Mouse (Mus musculus): ENCODE measurements around the gene Chd2.

Chd2 gene

GRCm38 (mm10) chr7:73537634-73538423, 3.8 kb downstream of the Chd2 start:
- TF ChIP-seq GATA4 (IDR thresholded peaks at IDR 0.05; ENCODE audit: insufficient replicate concordance, low read length), result peak; percentile 73; the same call in 1 of the 2 replicates

- TF ChIP-seq GATA4 (IDR thresholded peaks at IDR 0.05; ENCODE audit: insufficient replicate concordance, low read length), result no peak
These were observed 4.4 kb downstream of the Chd2 start for GRCm38 (mm10) chr7:73537228-73537627.

- no peak for TF ChIP-seq GATA4 (IDR thresholded peaks at IDR 0.05; ENCODE audit: insufficient replicate concordance, low read length)
These were observed 5.1 kb downstream of the Chd2 start for GRCm38 (mm10) chr7:73536579-73536978.

GRCm38 (mm10) chr7:73535861-73536200, 5.8 kb downstream of the Chd2 start:
- no peak for TF ChIP-seq GATA4 (IDR thresholded peaks at IDR 0.05; ENCODE audit: insufficient replicate concordance, low read length)

- no peak for TF ChIP-seq GATA4 (IDR thresholded peaks at IDR 0.05; ENCODE audit: insufficient replicate concordance, low read length)
These were observed 6.4 kb downstream of the Chd2 start for GRCm38 (mm10) chr7:73534937-73535860.

- TF ChIP-seq GATA4 (IDR thresholded peaks at IDR 0.05; ENCODE audit: insufficient replicate concordance, low read length), result no peak
These were observed 8.2 kb downstream of the Chd2 start for GRCm38 (mm10) chr7:73533457-73533856.

- TF ChIP-seq GATA4 (IDR thresholded peaks at IDR 0.05; ENCODE audit: insufficient replicate concordance, low read length), result no peak
These were observed 8.7 kb downstream of the Chd2 start for GRCm38 (mm10) chr7:73532916-73533315.

- TF ChIP-seq GATA4 (IDR thresholded peaks at IDR 0.05; ENCODE audit: insufficient replicate concordance, low read length), result no peak
These were observed 9.5 kb downstream of the Chd2 start for GRCm38 (mm10) chr7:73532139-73532538.

GRCm38 (mm10) chr7:73531506-73532093, 10.0 kb downstream of the Chd2 start:
- no peak for TF ChIP-seq GATA4 (IDR thresholded peaks at IDR 0.05; ENCODE audit: insufficient replicate concordance, low read length)

GRCm38 (mm10) chr7:73530846-73531245, 10.8 kb downstream of the Chd2 start:
- no peak for TF ChIP-seq GATA4 (IDR thresholded peaks at IDR 0.05; ENCODE audit: insufficient replicate concordance, low read length)

GRCm38 (mm10) chr7:73530164-73530563, 11.5 kb downstream of the Chd2 start:
- TF ChIP-seq GATA4 (IDR thresholded peaks at IDR 0.05; ENCODE audit: insufficient replicate concordance, low read length), result no peak

- TF ChIP-seq GATA4 (IDR thresholded peaks at IDR 0.05; ENCODE audit: insufficient replicate concordance, low read length), result no peak
These were observed 12.4 kb downstream of the Chd2 start for GRCm38 (mm10) chr7:73529261-73529660.

GRCm38 (mm10) chr7:73527225-73527624, 14.4 kb downstream of the Chd2 start:
- TF ChIP-seq GATA4 (IDR thresholded peaks at IDR 0.05; ENCODE audit: insufficient replicate concordance, low read length), result no peak

- no peak for TF ChIP-seq GATA4 (IDR thresholded peaks at IDR 0.05; ENCODE audit: insufficient replicate concordance, low read length)
These were observed 17.1 kb downstream of the Chd2 start for GRCm38 (mm10) chr7:73524454-73524952.

- no peak for TF ChIP-seq GATA4 (IDR thresholded peaks at IDR 0.05; ENCODE audit: insufficient replicate concordance, low read length)
These were observed 17.9 kb downstream of the Chd2 start for GRCm38 (mm10) chr7:73523608-73524259.
